Mouse (Mus musculus): ENCODE data around the gene Gal3st2c.
"Not testable (repeated sequence)": the region's sequence is repeated elsewhere in the genome, so short reads cannot be mapped to it uniquely, and the experiment has no call there.

GRCm38 (mm10) chr1:93970797-93971196 lies 19.5 kb upstream of the Gal3st2c start:
- not testable (repeated sequence) for TF ChIP-seq CTCF (IDR thresholded peaks at IDR 0.05; ENCODE audit: borderline replicate concordance, insufficient read depth, low read depth, low read length); POLR2A (IDR thresholded peaks at IDR 0.05; ENCODE audit: borderline replicate concordance, insufficient read depth, low read length)
